Mouse (Mus musculus) ZHBTc4 (cell line): ENCODE data around the gene Arid5a.
A peak's percentile ranks its signal among the peaks of the same experiment; 100 is the strongest.

ENCODE experiments used
- DNase-seq: peaks from one replicate; pipeline ENCODE4 v3.0.0-alpha.2; 2011; ENCODE audit warnings: low read depth, low spot score

Gene Arid5a

DNA sequence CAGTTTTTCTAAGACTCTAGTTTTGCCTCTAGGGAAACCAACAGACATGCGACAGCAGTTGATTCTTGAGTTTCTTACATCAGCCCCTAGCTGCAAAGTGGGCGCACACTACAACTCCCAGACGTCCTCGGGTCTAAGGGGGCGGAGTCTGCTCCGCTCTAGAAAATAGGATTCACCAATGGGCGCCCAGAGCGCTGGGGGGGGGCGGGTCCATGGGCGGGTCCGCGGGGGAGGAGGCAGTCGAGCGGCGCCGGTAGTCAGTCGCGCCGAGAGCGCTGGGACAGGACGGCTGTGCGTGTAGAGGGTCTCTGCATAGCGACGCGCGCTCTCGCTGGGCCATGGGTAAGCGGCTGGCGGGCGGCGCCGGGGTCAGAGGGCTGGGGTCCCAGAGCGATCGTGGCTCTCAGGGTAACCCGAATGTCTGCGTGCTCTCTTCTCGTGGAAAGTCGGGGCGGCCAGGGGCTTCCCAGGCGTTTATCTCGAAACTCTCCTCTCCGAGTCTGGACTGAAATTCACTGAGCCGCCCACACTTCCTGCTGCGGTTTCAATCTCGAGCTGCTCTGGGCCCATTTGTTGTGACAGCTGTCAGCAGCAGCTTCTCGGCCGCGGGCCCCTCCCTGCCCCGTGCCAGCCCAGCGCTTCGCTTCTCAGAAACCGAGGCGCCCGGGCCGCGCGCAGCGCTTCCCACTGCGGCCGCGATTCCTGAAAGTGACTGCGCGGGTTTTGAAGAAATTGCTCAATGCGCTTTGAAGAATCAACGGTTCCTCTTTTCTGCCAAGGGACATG, at the start of gene Arid5a:
TSS of gene Arid5a (plus strand) at position 239 of the 786 bp plus-strand sequence.
- peak; percentile 98 for DNase-seq

DNA sequence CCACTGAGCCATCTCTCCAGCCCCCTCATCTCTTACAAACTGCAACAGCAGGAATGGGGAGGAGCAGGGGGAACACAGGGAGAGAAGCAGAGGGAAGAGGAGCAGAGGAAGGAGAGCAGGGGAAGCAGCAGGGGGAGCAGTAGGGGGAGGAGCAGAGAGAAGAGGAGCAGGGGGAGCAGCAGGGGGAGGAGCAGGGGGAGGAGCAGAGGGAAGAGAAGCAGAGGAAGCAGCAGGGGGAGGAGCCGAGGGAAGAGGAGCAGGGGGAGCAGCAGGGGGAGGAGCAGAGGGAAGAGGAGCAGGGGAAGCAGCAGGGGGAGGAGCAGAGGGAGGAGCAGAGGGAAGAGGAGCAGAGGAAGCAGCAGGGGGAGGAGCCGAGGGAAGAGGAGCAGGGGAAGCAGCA, 48.9 kb upstream of the Arid5a start:
- DNase-seq = no peak

DNA sequence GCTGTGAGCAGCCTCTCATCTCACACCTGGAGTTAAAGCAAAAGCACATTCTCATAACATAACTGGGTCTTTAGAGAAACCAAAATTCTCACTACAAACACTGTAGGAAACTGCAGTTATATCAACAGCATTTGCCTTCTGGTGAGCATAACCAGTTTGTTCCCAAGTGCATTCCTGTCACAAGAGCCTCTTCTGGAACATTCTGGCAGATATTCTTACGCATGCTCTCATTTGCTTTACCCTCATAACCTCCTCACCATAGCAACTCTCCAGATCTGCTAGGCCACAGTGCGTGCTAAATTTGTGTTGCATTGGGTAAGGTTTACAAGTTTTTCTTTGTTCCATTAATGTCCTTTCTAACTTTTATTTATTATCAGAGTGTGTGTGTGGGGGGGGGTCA, 48.3 kb upstream of the Arid5a start:
- no peak for DNase-seq

DNA sequence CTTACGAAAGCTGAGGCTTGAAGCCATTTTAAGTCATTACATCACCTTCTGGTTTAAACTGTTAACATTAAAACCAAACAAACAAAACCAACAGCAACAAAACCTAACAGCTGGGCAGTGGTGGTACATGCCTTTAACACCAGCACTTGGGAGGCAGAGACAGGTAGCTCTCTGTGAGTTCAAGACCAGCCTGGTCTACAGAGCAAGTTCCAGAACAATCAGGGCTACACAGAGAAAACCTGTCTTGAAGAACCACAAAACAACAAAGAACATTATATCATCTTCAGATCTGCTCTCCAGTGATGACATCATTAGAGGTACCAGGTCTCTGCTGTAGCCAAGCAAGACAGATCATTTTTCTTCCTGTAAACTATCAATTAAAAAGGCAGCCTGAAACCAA, 47.1 kb upstream of the Arid5a start:
- no peak for DNase-seq

DNA sequence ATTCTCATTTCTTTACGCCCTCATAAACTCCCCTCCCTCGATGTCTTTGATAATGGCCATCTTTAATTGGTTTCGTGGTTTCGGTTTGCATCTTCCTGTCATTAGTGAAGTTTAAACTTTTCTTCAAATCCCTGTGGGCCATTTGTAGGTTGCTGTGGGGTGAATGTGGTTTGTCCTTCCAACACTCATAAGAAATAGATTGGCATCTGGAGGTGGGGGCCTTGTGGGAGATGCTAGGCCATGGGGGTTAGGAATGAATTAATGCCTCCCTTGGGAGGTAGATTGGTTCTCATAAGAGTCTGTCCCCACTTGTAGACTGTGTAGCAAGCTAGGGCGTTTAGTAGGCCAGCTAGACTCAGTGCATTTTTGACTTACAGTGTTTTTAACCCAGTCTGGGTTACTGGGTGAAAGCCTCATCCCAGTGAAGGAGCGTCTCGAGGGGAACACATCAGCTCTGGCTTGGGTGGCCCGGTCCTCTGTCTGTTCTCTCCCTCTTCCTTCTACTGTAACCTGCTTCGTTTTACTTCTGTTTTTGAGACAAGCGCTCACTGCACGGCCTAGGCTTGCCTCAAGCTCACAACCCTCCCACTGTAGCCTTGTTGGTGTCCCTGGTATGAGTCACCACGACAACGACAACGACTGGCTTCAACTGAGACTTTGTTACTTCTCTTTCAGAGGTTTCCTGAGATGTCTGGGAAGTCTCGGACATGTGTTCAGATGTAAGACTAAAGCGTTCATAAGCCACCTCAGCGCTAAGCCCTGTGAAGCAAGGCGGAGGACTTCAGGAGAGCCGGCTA, 45.6 kb upstream of the Arid5a start:
- no peak for DNase-seq

DNA sequence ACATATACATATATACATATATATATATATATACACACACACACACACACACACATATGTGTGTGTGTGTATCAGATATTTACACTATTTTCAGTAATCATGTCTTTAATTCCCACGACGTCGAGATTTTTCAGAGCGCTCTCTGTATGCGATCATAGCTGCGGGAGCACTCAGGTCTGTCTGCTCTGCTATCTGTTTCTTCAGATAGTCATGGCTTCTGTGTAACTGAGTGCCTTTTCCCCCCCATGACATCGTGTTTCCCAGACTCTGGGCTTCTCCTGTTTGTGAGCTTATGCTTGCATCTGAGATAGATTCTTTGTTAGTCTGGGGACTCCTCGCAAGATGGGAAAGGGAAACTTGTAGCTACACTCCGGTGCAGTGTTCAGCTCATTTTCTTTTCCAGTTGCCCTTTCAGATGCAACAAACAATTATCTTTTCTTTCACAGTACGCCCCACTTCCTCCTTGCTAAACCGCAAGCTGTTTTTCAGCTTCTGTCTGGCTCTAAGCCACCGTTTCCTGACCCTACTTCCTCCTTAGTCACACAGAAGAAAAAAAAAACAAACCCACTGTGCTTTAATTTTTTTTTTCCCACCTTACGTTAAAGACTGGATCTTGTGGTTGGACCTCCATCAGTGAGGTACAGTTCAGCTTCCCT, 43.6 kb upstream of the Arid5a start:
- no peak for DNase-seq

DNA sequence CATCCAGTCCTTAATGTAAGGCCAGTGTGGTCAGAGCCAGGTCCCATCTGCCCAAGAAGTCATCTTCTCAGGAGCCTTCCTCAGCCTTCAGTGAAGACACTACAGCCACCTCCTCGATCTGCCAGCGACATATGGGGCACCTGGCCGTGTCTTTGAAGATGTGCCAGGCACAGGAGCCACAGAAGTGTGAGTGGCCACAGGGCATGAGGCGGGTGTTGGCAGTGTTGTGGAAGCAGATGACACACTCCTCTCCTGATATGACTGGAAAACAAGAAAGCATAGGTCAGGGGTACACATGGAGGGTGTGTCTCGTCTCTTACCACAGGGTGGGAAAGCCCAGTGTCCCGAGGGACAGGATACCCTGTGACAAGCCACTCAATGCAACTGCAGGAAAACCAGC, 41.2 kb upstream of the Arid5a start:
- DNase-seq = no peak

DNA sequence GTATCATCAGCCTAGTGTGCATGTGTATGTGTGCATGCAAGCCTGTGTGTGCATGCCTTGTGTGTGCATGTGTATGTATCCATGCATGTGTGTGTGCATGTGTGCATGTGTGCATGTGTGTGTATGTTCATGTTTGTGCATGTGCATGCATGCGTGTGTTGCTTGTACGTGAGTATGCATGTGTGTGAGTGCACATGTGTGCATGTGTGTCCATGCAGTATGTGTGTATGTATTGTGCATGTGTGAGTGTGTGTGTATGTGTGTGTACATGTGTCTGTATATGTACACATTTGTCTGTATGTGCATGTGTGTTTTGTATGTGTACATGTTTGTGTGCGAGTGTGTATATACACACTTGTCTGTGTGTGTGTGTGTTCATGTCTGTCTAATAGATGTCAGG, 39.9 kb upstream of the Arid5a start:
- no peak for DNase-seq

DNA sequence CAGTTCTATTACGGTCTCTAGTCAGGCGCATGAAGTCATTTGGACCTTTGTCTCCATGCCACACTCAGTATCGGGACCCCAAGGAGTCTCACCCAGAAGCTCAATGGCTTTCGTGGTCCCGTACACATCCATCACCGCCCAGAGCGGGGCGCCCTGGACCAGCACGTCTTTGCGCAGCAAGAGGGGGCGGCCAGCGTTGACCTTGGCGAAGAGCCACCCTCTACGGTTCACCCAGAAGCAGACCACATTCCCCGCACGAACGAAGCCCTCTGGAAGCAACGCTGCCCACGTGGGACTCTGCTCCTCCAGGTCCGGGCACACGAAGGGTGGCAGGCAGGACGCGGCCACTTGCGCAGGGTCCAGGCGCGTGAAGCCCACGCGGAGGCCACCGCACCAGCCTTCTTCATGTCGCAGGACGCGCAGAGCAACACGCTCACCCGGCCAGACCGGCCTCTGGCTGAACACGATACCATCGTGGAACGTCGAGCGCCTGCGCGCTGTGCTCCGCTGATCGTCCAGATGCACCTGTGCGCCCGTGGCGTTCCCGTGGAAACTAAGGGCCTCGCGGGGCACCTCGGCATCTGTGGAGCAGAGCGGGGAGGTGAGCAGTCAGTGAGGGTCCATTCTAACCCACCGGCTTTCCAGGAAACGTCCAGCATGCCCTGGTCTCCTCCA, 38.3 kb upstream of the Arid5a start:
- DNase-seq = peak; percentile 42

DNA sequence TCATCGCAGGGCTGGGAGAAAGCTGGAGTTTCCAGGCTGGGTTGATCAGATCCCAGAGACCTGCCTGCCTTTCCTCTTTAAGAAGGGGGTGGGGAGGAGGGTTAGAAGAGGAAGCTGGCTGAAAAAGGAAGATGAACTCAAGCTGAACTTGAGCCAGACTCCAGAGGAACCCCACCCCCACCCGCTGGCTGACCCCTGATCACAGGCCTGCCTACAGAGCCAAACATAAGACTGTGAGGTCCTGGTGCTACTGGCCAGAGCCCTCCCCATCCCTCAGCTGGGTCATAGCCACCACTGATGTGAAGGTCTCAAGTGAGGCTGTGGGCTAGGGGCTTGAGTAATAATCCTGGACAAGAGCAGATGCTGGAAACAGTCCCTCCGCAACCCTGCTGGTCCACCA, 36.9 kb upstream of the Arid5a start:
- no peak for DNase-seq

DNA sequence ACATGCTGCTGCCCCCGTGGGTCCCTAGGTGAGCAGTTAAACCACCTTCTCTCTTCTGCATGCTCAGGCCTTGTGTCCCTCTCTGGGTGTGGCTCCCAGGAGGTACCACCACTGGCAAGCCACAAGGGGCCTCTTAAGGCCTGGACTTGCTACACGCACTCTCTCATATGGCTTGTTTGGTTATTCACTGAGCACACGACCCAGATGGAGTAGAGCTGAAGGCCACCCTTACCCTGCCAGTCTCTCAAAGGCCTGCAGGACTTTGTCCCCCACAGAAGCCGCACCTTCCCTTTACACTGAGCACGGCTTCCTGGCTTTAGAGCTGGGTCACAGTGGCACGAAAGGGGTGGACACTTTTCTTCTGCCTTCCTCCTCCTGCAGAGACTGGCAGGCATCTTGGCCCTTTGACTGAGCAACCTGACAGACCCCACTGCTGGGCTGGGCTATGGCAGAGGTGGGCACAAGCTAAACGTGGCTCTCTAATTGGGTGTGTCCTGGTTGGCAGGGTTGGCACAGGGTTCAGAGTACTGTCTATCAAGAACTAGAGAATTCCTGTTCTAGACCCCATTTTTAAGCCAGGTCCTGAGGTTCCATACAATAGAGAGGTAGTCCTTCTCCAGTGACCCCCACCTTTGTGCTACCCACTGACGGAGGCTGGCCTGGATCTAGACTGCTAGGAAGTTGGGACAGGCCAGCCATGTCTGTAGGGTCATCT, 35.9 kb upstream of the Arid5a start:
- no peak for DNase-seq

DNA sequence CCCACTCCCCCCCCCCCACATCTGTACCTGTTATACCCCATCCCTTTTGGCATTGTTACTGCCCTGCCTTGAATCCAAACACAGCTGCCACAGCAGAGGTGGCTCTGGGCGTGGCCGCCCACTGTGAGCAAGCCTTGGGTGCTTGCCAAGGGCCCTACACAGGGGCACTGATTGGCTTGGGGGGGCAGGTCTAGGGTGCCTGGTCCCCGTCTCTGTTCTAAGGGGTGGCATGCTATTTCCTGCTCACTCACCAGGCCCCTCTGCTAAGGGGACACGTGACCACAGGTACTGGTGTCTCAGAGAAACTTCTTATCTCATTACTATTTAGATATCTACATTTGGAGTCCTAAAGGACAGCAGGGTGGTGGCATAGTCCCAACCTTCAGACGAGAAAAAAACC, 35.0 kb upstream of the Arid5a start:
- DNase-seq = no peak

DNA sequence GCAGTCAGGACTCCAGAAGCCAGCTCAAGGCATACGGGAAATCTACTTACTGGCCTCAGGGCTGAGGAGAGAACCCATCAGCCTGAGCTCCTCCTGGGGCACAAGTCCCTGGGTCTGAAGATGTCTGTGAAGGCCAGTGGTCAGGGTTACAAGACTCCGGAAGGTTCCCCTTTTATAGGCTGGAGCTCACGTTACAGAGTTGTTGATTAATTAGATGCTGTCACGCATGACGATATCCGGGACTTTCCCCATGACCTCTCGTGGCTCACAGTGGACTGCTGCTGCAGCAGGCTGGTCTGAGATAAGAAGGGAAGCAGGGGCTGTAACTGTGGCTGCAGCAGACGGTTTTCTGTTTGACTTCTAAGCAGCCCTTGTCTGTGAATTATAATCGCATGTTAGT, 34.2 kb upstream of the Arid5a start:
- no peak for DNase-seq

DNA sequence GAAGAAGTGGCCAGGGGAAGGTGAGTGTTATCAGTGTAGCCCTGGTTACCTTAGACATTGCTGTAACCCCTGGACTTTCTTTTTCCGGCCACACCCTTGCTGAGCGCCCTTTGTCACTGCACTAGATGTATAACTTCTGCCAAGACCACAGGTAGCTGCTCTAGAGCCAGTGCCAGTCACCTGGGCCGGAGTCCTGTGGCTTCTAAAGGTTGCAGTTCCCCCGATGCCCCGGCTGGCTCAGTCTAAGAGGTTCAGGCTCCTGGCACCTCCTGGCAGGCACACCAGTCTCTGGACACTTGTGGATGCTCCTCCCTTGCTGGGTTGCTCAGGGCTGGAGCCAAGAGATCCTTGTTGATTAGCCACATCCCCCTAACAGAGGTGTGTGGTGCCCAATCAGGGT, 33.1 kb upstream of the Arid5a start, which contains the start of gene Neurl3:
TSS of gene Neurl3 (minus strand) at position 225 of the 400 bp plus-strand sequence.
- DNase-seq = no peak

DNA sequence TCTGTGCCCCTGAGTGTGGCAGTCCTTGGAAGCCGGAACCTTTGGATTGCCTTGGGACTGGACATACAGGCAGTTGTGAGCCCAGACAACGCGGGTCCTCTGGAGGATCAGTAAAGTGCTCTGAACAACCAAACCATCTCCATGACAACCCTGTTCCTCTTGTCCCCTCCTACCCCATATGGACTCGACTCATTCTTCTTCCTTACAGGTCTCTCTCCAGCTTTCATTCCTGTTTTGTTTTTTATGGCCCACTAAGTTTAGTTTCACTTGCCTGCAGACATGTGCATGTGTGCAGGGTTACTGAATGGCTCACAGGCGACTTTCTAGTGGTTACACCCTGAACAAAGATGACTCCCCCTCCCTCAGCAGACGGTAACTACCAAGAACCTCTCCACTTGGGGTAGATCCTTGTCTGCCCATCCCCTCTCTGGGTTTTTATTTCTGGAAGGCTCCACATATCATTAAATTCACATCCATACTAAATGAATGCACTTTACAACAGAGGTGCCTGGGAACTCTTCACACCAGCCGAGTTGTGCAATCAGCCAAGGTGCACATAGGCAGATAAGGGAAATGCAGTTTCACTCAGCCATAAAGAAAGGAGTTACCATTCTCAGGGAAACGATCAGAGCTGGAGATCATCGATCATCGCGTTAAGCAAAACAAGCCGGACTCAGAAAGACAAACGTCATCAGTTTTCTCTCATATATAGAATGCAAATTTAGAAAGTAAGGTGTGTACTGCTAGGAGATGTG, 31.7 kb upstream of the Arid5a start:
- DNase-seq = no peak

DNA sequence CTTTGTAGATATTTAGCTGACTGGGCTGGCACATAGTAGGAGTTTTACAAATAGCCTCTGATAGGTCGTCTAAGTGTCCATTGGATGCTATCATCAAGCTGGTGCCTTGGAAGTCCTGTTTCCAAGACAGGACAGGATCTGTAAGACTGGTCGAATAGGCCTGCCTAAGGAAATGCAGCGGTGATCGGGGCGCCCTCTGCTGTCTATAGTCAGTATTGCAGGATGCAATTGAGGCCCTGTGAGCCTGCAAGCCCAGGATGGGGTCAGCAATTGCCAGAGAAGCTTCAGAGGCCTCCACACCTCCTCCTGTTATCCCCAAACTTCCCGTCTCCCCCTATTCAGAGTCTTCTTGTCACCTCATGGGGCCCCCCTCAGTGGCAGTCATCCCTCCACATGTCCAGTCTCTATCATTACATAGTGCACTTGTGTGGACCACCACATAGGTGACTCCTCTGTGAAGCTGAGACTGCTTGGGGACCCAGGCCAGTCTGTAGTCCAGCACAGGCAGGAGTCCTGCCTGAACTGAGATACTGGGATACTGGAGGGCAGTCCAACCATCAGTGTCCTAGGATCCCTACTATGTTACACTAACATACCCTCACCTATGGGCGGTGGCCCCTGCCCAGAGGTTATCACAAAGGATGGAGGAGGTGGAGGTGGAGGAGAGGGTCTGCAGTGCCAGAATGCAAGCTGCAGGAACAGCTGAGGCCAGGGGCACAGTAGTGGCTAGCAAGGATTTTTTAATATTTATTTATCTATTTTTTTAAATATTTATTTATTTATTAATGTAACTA, 30.1 kb upstream of the Arid5a start:
- DNase-seq = peak; percentile 85

DNA sequence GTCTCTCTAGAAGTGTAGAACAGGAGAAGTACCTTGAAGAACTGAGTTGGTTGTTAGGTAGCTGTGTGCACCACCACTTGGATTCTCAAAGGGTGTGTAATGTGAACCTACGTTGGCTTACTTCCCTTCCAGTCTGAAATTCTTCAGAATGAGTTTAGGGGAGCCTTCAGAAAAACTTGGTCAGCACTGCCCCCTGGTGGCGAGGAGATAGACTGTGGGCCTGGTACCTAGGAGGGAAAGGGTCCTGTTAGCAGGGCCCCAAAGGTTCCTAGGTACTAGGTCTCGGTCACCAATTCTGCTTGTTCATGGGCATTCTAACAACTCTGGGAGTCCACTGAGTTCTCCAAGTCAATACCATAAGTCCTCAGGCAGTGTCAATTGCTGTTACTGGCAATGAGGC, 28.3 kb upstream of the Arid5a start:
- DNase-seq = peak; percentile 81

DNA sequence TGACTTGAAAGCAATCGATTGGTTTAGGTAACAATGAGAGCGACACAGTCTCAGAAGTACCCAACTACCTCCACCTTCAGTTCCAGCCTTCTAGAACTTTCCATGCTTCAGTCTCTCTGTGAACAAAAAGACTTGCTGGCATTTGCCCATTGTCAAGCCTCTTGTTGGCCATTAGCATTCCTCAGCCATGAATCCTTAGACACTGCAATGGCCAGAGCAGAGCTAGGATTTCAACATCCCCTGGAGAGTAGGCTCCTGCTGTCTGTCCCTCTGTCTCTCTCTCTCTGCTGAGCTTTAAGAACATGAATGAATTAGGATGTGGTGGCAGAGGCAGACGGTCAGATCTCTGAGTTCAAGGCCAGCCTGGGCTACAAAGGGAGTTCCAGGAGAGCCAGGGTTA, 26.6 kb upstream of the Arid5a start:
- DNase-seq = no peak

DNA sequence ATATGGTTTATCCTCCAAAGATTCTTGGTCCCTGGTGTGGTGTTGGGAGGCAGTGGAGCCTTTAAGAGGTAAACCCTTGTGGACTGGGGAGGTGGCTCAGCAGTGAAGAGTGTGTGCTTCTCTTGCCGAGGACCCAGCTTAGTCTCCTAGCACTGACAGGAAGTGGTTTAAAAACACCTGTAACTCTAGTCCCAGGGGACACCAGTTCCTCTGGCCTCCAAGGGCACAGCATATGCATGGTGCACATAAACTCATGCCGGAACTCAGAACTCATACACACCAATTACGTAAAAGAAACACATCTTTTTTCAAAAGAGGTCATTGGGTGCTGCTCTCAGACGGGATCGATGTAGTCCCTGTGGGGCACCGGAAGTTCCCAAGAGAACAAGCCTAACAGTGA, 25.7 kb upstream of the Arid5a start:
- no peak for DNase-seq

DNA sequence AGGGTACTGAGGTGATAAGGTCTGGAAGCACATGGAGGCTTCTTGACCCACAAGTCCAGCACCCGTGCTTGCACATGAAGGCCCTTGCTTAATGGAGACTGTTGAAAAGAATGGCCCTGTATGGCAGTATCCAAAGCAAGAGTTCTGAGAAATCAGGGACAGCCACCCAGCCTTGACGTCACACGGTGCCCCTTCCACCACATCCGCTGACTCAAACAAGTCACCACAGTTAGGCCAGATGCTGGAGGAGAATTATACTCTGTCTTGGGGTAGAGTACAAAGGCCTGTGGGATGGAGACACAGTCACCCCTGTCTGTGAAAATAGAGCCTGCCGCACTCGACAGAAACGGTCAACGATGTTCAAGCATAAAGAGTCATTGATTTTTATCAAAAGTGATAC, 14.1 kb upstream of the Arid5a start:
- DNase-seq = no peak
